Mouse (Mus musculus): ENCODE measurements around the gene Stk40.

DNA sequence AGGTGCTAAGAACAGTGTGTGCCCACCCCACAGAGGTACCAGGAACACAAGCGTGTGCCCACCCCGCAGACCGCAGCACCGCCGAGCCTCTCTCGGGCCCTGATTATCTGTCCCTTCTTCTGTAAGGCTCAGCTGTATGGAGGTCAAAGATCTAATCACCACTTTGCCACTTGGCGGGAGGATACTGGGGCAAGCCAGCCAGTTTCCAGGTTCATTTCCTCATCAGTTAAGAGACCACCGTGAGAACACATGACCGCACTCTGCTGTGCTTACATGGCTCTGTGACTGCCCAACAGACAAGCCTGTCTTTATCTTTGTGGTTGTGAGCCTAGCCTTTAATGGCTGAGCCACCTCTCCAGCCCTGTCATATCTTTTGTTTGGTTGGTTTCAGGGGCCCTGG lies 20.7 kb upstream of the Stk40 start:
- no peak for TF ChIP-seq CTCF (IDR thresholded peaks at IDR 0.05; ENCODE audit: low read depth, low read length)
- no peak for TF ChIP-seq EP300 (IDR thresholded peaks at IDR 0.05; ENCODE audit: insufficient read depth, low read depth, low read length)

Measured in ES-Bruce4 (cell line).